Mouse (Mus musculus) olfactory bulb, adult 2 months (tissue): ENCODE measurements at regions not wholly inside any gene's neighbourhood (a gene's known extent, or its start where the extent isn't known, plus 50 kb on each side); places are given as distances from the start of the nearest gene placed in this dataset.

ENCODE experiments used
- CTCF ChIP-seq: fragments of 200-500 bp; IDR thresholded peaks from 2 replicates; pipeline ENCODE4 v1.5.1; 2012; ENCODE audit warnings: low read depth, mild to moderate bottlenecking, low read length, moderate library complexity; ENCODE audit not compliant: insufficient read depth
- POLR2A ChIP-seq: fragments of 200-500 bp; IDR thresholded peaks from 2 replicates; pipeline ENCODE4 v1.6.1; 2012; ENCODE audit warnings: mild to moderate bottlenecking, low read depth, low read length, moderate library complexity; ENCODE audit not compliant: insufficient read depth

- TF ChIP-seq POLR2A: no peak
- TF ChIP-seq CTCF: no peak
Measured at GRCm38 (mm10) chr9:120731952-120732622, 160.8 kb downstream of the Rpl14 start.
